Mouse (Mus musculus): ENCODE measurements around the gene Eif5a.
"Not testable (repeated sequence)": the region's sequence is repeated elsewhere in the genome, so short reads cannot be mapped to it uniquely, and the experiment has no call there.

Eif5a gene

GRCm38 (mm10) chr11:69945997-69946891 lies 24.5 kb upstream of the Eif5a start:
- no peak for DNase-seq

- no peak for DNase-seq
Measured at GRCm38 (mm10) chr11:69945216-69945615, 23.5 kb upstream of the Eif5a start.

GRCm38 (mm10) chr11:69940962-69941361 lies 19.2 kb upstream of the Eif5a start:
- no peak for DNase-seq

GRCm38 (mm10) chr11:69939731-69940130 lies 18.0 kb upstream of the Eif5a start:
- DNase-seq, result no peak

- DNase-seq, result no peak
Measured at GRCm38 (mm10) chr11:69939181-69939580, 17.4 kb upstream of the Eif5a start.

- DNase-seq, result no peak
Measured at GRCm38 (mm10) chr11:69938401-69938979, 16.7 kb upstream of the Eif5a start.

GRCm38 (mm10) chr11:69937834-69938233 lies 16.1 kb upstream of the Eif5a start:
- no peak for DNase-seq

GRCm38 (mm10) chr11:69937385-69937784 lies 15.6 kb upstream of the Eif5a start:
- no peak for DNase-seq

- no peak for DNase-seq
Measured at GRCm38 (mm10) chr11:69936714-69937347, 15.1 kb upstream of the Eif5a start.

- no peak for DNase-seq
Measured at GRCm38 (mm10) chr11:69936156-69936555, 14.4 kb upstream of the Eif5a start.

GRCm38 (mm10) chr11:69935137-69935879 lies 13.6 kb upstream of the Eif5a start, which contains the start of gene Ybx2:
Ybx2 (plus strand) TSS chr11:69935796.
- DNase-seq, result peak; percentile 93

GRCm38 (mm10) chr11:69934681-69935080 lies 12.9 kb upstream of the Eif5a start:
- DNase-seq, result no peak

GRCm38 (mm10) chr11:69934169-69934568 lies 12.4 kb upstream of the Eif5a start:
- peak; percentile 94 for DNase-seq

GRCm38 (mm10) chr11:69933066-69933465 lies 11.3 kb upstream of the Eif5a start:
- no peak for DNase-seq

- DNase-seq, result peak; percentile 43
Measured at GRCm38 (mm10) chr11:69932254-69932653, 10.5 kb upstream of the Eif5a start.

- DNase-seq, result no peak
Measured at GRCm38 (mm10) chr11:69931769-69932168, 10.0 kb upstream of the Eif5a start.

GRCm38 (mm10) chr11:69930967-69931537 lies 9.3 kb upstream of the Eif5a start:
- peak; percentile 45 for DNase-seq

GRCm38 (mm10) chr11:69930176-69930575 lies 8.4 kb upstream of the Eif5a start:
- not testable (repeated sequence) for DNase-seq

GRCm38 (mm10) chr11:69929712-69930111 lies 8.0 kb upstream of the Eif5a start:
- no peak for DNase-seq

- no peak for DNase-seq
Measured at GRCm38 (mm10) chr11:69927501-69927900, 5.7 kb upstream of the Eif5a start.

GRCm38 (mm10) chr11:69922796-69923195 lies 1.0 kb upstream of the Eif5a start:
- DNase-seq, result no peak

- DNase-seq, result peak; percentile 29
Measured at GRCm38 (mm10) chr11:69922012-69922756, 426 bp upstream of the Eif5a start.

Measured in thymus, postnatal 25 days (tissue).